Mouse (Mus musculus) lung, embryonic 15.5 days (tissue): ENCODE measurements at regions not wholly inside any gene's neighbourhood (a gene's known extent, or its start where the extent isn't known, plus 50 kb on each side); places are given as distances from the start of the nearest gene placed in this dataset.

Source experiments
- ATAC-seq: fragments of 200-750 bp; cut with Nextera tagmentation; 2 replicates; pipeline ENCODE4 v1.8.0; 2017; ENCODE audit warnings: moderate number of reproducible peaks, borderline replicate concordance; ENCODE audit not compliant: low FRiP score, low TSS enrichment; ENCODE audit errors: extremely low read depth
- H3K27ac ChIP-seq: fragments of 300-500 bp; sonication (generic); 2 replicates; pipeline ENCODE4 v1.5.1; 2015; ENCODE audit warnings: moderate library complexity, mild to moderate bottlenecking, inconsistent platforms
- H3K27me3 ChIP-seq: fragments of 300-500 bp; sonication (generic); 2 replicates; pipeline ENCODE4 v1.6.1; 2015; ENCODE audit warnings: inconsistent platforms
- H3K36me3 ChIP-seq: fragments of 300-500 bp; sonication (generic); 2 replicates; pipeline ENCODE4 v1.6.1; 2015; ENCODE audit warnings: inconsistent platforms
- H3K4me1 ChIP-seq: fragments of 300-500 bp; sonication (generic); 2 replicates; pipeline ENCODE4 v1.6.1; 2015; ENCODE audit warnings: inconsistent platforms
- H3K4me2 ChIP-seq: fragments of 300-500 bp; sonication (generic); 2 replicates; pipeline ENCODE4 v1.6.1; 2015; ENCODE audit warnings: inconsistent platforms, mild to moderate bottlenecking, moderate library complexity
- H3K4me3 ChIP-seq: fragments of 300-500 bp; sonication (generic); 2 replicates; pipeline ENCODE4 v1.5.1; 2015; ENCODE audit warnings: mild to moderate bottlenecking, inconsistent platforms
- H3K9ac ChIP-seq: fragments of 300-500 bp; sonication (generic); 2 replicates; pipeline ENCODE4 v1.6.1; 2015; ENCODE audit warnings: inconsistent platforms
- H3K9me3 ChIP-seq: fragments of 300-500 bp; sonication (generic); 2 replicates; pipeline ENCODE4 v1.6.1; 2016; ENCODE audit warnings: inconsistent platforms
- WGBS: fragments of 180-500 bp; shearing (Covaris S2); methylation state at CpG from one replicate; pipeline ENCODE4 v1.1.7; 2015; 5-methylcytosine and 5-hydroxymethylcytosine counted together

GRCm38 (mm10) chr7:115319504-115319903 is 576.0 kb downstream of the Insc start:
- Histone ChIP-seq H3K9me3 (no peaks in the 10 kb centered on the region), H3K4me1 (no peaks in the 10 kb centered on the region), H3K27ac (no peak overlapping the region), H3K27me3 (no peaks in the 10 kb centered on the region), H3K9ac (no peak overlapping the region), H3K4me2 (no peak overlapping the region), H3K36me3 (no peaks in the 10 kb centered on the region), H3K4me3 (no peak overlapping the region)
- ATAC-seq = no peak
- WGBS = 81% methylated on average over 4 of the region's 4 CpGs

GRCm38 (mm10) chr7:115322989-115323388 is 579.5 kb downstream of the Insc start:
- no peak overlapping the region for H3K4me3 ChIP-seq
- 0 out of 2 replicates have a peak, but pooled peaks have one; percentile 39 for ATAC-seq
- no peaks in the 10 kb centered on the region for H3K9me3 ChIP-seq
- WGBS = 44% methylated on average over 5 of the region's 5 CpGs
- H3K9ac ChIP-seq = no peak overlapping the region
- no peak overlapping the region for H3K4me2 ChIP-seq
- H3K36me3 ChIP-seq = no peaks in the 10 kb centered on the region
- H3K27ac ChIP-seq = no peak overlapping the region
- no peaks in the 10 kb centered on the region for H3K4me1 ChIP-seq
- H3K27me3 ChIP-seq = no peaks in the 10 kb centered on the region

GRCm38 (mm10) chr7:115328300-115328699 is 584.8 kb downstream of the Insc start:
- Histone ChIP-seq H3K4me3 (no peak overlapping the region), H3K9ac (no peak overlapping the region), H3K4me2 (no peak overlapping the region), H3K4me1 (no peaks in the 10 kb centered on the region), H3K27me3 (no peaks in the 10 kb centered on the region), H3K9me3 (no peaks in the 10 kb centered on the region), H3K36me3 (no peaks in the 10 kb centered on the region), H3K27ac (no peak overlapping the region)
- ATAC-seq = no peak
- 50% methylated on average over 3 of the region's 3 CpGs for WGBS

- Histone ChIP-seq H3K27ac (no peak overlapping the region), H3K36me3 (no peaks in the 10 kb centered on the region), H3K4me3 (no peak overlapping the region), H3K4me2 (no peak overlapping the region), H3K27me3 (no peaks in the 10 kb centered on the region), H3K9ac (no peak overlapping the region), H3K9me3 (no peaks in the 10 kb centered on the region), H3K4me1 (no peaks in the 10 kb centered on the region)
- WGBS = 60% methylated on average over 1 of the region's 1 CpGs
- no peak for ATAC-seq
These were observed 588.2 kb downstream of the Insc start for GRCm38 (mm10) chr7:115331698-115332097.

DNA sequence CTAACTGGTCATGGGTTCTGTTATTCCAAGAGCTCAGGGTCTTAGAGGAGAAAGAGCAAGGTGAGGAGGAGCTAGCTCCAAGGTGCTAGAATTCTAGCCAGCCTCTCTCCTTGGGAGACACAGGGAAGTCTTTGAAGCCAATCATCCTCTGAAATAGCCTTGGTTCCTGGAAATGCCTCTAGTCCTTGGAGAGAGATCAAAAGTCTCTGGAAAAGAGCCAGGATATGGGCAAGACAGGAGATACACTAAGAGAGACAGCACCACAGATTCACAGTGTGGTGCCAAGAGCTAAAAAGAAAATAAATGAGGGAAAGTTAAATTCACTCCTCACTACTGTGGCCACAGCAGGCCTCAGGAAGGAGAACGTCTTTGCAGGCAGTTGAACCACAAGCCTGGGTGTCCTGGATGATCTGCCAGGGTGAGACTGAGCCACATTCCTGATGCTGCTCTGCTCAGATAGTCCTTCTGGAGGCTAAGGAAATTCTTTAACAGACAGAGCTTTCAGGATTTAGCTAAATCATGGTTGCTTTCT is 589.6 kb downstream of the Insc start:
- Histone ChIP-seq H3K4me3 (no peak overlapping the region), H3K4me1 (no peaks in the 10 kb centered on the region), H3K36me3 (no peaks in the 10 kb centered on the region), H3K4me2 (no peak overlapping the region), H3K27ac (no peak overlapping the region), H3K27me3 (no peaks in the 10 kb centered on the region), H3K9me3 (no peaks in the 10 kb centered on the region), H3K9ac (no peak overlapping the region)
- 30% methylated on average over 1 of the region's 1 CpGs for WGBS
- no peak for ATAC-seq

GRCm38 (mm10) chr7:115335051-115335450 is 591.6 kb downstream of the Insc start:
- H3K36me3 ChIP-seq = no peaks in the 10 kb centered on the region
- WGBS = 92% methylated on average over 3 of the region's 3 CpGs
- ATAC-seq = no peak
- H3K4me3 ChIP-seq = no peak overlapping the region
- no peaks in the 10 kb centered on the region for H3K4me1 ChIP-seq
- H3K9ac ChIP-seq = no peak overlapping the region
- H3K27me3 ChIP-seq = no peaks in the 10 kb centered on the region
- H3K4me2 ChIP-seq = no peak overlapping the region
- no peaks in the 10 kb centered on the region for H3K9me3 ChIP-seq
- H3K27ac ChIP-seq = no peak overlapping the region

DNA sequence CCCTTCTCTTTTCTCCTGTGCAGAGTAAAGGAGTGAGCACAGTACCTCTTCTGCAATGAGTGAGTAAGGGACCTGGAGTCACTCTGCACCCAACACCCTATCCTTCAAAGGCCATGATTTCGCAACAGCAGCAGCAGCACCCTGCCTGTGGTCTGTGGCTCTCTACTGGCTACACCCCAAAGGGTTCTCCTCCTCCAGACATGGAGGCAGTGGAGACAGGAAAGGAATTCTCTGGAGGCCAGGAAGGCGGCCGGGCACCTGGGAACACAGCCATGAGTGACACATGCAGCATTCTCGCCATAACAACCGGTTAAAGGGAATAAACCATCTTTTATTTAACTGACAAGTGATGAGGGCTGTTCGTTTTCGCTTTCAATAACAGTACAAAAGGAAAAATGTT is 596.7 kb downstream of the Insc start:
- no peak overlapping the region for H3K4me2 ChIP-seq
- no peaks in the 10 kb centered on the region for H3K4me1 ChIP-seq
- H3K36me3 ChIP-seq = no peaks in the 10 kb centered on the region
- H3K9ac ChIP-seq = no peak overlapping the region
- no peak overlapping the region for H3K4me3 ChIP-seq
- ATAC-seq = no peak
- no peaks in the 10 kb centered on the region for H3K9me3 ChIP-seq
- H3K27me3 ChIP-seq = no peaks in the 10 kb centered on the region
- no peak overlapping the region for H3K27ac ChIP-seq
- 54% methylated on average over 7 of the region's 7 CpGs for WGBS

DNA sequence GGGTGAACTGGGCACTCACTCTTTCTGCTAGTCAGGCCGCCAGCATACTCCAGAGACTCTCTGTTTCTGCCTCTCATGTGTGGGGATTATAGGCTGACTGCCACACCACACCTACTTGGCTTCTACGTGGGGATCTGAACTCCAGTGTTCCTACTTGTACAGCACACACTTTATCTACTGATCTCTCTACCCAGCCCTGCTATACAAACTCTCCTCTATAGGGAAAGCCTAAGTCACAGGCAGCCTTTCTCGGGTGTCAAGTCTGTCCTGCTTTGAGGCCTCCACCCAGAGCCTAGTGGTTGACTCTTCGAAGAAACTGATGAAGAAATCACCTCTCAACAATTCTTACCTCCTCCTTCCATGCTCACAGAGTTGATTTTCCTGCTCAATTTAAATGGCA is 597.5 kb downstream of the Insc start:
- H3K4me3 ChIP-seq = no peak overlapping the region
- 60% methylated on average over 4 of the region's 4 CpGs for WGBS
- H3K27me3 ChIP-seq = no peaks in the 10 kb centered on the region
- H3K4me2 ChIP-seq = no peak overlapping the region
- no peaks in the 10 kb centered on the region for H3K9me3 ChIP-seq
- no peak overlapping the region for H3K27ac ChIP-seq
- ATAC-seq = no peak
- no peaks in the 10 kb centered on the region for H3K36me3 ChIP-seq
- no peak overlapping the region for H3K9ac ChIP-seq
- no peaks in the 10 kb centered on the region for H3K4me1 ChIP-seq

DNA sequence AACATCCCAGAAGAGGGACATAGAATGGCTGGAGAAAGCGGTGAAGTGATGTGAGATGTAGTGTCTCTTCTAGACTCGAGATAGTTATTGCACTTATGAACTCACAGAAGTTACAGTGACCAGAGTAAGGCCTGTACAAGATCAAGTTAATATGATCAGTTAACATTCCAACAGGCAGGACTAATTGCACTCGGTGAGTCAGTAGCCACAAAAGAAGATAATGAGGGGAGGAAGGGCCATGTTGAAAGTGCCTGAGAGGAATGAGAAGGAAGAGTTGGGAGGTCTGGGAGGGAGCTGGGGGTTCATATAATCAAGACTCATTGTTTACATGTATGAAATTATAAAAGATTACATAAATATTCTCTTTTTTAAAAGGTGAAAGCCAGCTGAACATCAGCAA is 602.3 kb downstream of the Insc start:
- WGBS = 73% methylated on average over 3 of the region's 3 CpGs
- no peak overlapping the region for H3K27ac ChIP-seq
- H3K9ac ChIP-seq = no peak overlapping the region

DNA sequence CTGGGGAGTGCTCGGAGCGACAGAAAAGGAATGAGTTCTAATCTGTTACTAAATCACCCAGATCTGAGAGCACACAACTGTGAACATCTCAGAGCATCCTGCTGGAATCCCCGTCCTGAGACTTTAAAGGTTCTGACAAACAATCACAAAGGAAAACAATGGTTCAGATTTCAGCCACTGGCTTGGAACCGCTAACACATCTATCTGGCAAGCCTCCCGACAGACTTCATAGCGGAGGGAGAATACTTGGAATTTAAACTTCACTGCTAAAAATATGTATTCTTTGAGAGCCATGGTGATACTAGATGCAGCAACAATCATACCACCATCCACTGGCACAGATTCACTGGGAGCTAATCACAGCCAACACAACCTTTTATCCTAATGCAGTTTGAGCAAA is 615.2 kb downstream of the Insc start:
- Histone ChIP-seq H3K9ac (no peak overlapping the region), H3K4me3 (no peak overlapping the region), H3K4me2 (no peak overlapping the region), H3K4me1 (no peaks in the 10 kb centered on the region), H3K27me3 (no peaks in the 10 kb centered on the region), H3K27ac (no peak overlapping the region), H3K36me3 (no peaks in the 10 kb centered on the region), H3K9me3 (no peaks in the 10 kb centered on the region)
- 46% methylated on average over 6 of the region's 6 CpGs for WGBS
- no peak for ATAC-seq

More for the DNA sequence above, 602.3 kb downstream of the Insc start:
- H3K27me3 ChIP-seq = no peaks in the 10 kb centered on the region
- H3K4me3 ChIP-seq = no peak overlapping the region
- no peak for ATAC-seq
- H3K9me3 ChIP-seq = no peaks in the 10 kb centered on the region
- no peaks in the 10 kb centered on the region for H3K36me3 ChIP-seq
- H3K4me1 ChIP-seq = no peaks in the 10 kb centered on the region
- H3K4me2 ChIP-seq = no peak overlapping the region

DNA sequence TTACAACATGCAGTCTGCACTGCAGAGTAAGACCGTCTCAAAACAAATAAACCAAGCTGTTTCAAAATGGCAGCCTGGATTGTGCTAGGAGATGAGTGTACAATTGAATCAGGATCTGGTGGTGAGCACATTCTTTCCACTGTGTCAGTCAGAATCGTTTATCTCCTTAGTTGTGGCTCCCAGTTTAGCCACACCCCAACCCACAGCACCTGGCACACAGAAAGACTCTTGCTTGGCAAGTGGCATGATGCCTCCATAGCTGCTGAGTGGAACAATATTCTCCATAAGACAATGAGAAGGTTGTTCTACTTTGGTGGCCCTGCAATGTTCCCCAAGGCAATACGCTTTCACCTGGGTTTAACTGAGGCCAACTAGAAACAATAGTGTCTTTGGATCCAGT is 616.6 kb downstream of the Insc start:
- Histone ChIP-seq H3K27me3 (no peaks in the 10 kb centered on the region), H3K9ac (no peak overlapping the region), H3K4me2 (no peak overlapping the region), H3K4me1 (no peaks in the 10 kb centered on the region), H3K4me3 (no peak overlapping the region), H3K27ac (no peak overlapping the region), H3K36me3 (no peaks in the 10 kb centered on the region), H3K9me3 (no peaks in the 10 kb centered on the region)
- ATAC-seq = no peak
- 73% methylated on average over 3 of the region's 3 CpGs for WGBS

- no peak overlapping the region for H3K9ac ChIP-seq
- no peak for ATAC-seq
- H3K27me3 ChIP-seq = no peaks in the 10 kb centered on the region
- no peak overlapping the region for H3K4me3 ChIP-seq
- 0 out of 2 replicates have a peak, but pooled peaks cover 3% of the 10 kb centered on the region for H3K4me1 ChIP-seq
- no peak overlapping the region for H3K27ac ChIP-seq
- no peaks in the 10 kb centered on the region for H3K9me3 ChIP-seq
- H3K36me3 ChIP-seq = no peaks in the 10 kb centered on the region
- WGBS = 82% methylated on average over 2 of the region's 2 CpGs
- H3K4me2 ChIP-seq = no peak overlapping the region
These were observed 618.6 kb downstream of the Insc start for GRCm38 (mm10) chr7:115362117-115362516.

GRCm38 (mm10) chr7:115366910-115367309 is 623.4 kb downstream of the Insc start:
- no peak overlapping the region for H3K4me2 ChIP-seq
- no peak overlapping the region for H3K9ac ChIP-seq
- no peak overlapping the region for H3K4me3 ChIP-seq
- H3K4me1 ChIP-seq = peaks cover 7% of the 10 kb centered on the region
- no peak overlapping the region for H3K27ac ChIP-seq
- H3K27me3 ChIP-seq = no peaks in the 10 kb centered on the region
- no peak; the same call in 1 of the 2 replicates for ATAC-seq
- H3K9me3 ChIP-seq = no peaks in the 10 kb centered on the region
- no peaks in the 10 kb centered on the region for H3K36me3 ChIP-seq
- WGBS = 44% methylated on average over 5 of the region's 5 CpGs
